Mouse (Mus musculus) layer of hippocampus, adult 9-11 months (tissue): ENCODE measurements around the gene Sppl3.

Experiments used
- DNase-seq: peaks from one replicate; pipeline ENCODE4 v3.0.0; 2022

Gene Sppl3

GRCm38 (mm10) chr5:115010577-115011216 lies at the start of gene Sppl3:
Gene Sppl3, plus strand, starts transcription at chr5:115011137.
- DNase-seq: peak; percentile 91

GRCm38 (mm10) chr5:114961590-114962360 lies 49.2 kb upstream of the Sppl3 start:
- no peak for DNase-seq

- DNase-seq: no peak
Observed at GRCm38 (mm10) chr5:114964315-114964966, 46.5 kb upstream of the Sppl3 start.

GRCm38 (mm10) chr5:114964967-114965898 lies 45.7 kb upstream of the Sppl3 start:
- no peak for DNase-seq

GRCm38 (mm10) chr5:114967523-114968268 lies 43.2 kb upstream of the Sppl3 start:
- no peak for DNase-seq

- no peak for DNase-seq
Observed at GRCm38 (mm10) chr5:114968651-114969050, 42.3 kb upstream of the Sppl3 start.

- DNase-seq: no peak
Observed at GRCm38 (mm10) chr5:114969064-114969463, 41.9 kb upstream of the Sppl3 start.

- DNase-seq: no peak
Observed at GRCm38 (mm10) chr5:114969609-114970215, 41.2 kb upstream of the Sppl3 start.

- no peak for DNase-seq
Observed at GRCm38 (mm10) chr5:114970824-114971227, 40.1 kb upstream of the Sppl3 start, which contains the start of gene Hnf1a. Gene Hnf1a, minus strand, starts transcription at chr5:114971094.

- DNase-seq: no peak
Observed at GRCm38 (mm10) chr5:114972201-114972600, 38.7 kb upstream of the Sppl3 start.

GRCm38 (mm10) chr5:114973131-114973530 lies 37.8 kb upstream of the Sppl3 start:
- DNase-seq: no peak

GRCm38 (mm10) chr5:114976935-114977334 lies 34.0 kb upstream of the Sppl3 start:
- no peak for DNase-seq

GRCm38 (mm10) chr5:114978473-114978872 lies 32.5 kb upstream of the Sppl3 start:
- no peak for DNase-seq

GRCm38 (mm10) chr5:114978888-114979249 lies 32.1 kb upstream of the Sppl3 start:
- DNase-seq: no peak

GRCm38 (mm10) chr5:114979250-114980121 lies 31.5 kb upstream of the Sppl3 start:
- DNase-seq: peak; percentile 49

GRCm38 (mm10) chr5:114980122-114980748 lies 30.7 kb upstream of the Sppl3 start:
- DNase-seq: no peak

- DNase-seq: no peak
Observed at GRCm38 (mm10) chr5:114982001-114982400, 28.9 kb upstream of the Sppl3 start.

- no peak for DNase-seq
Observed at GRCm38 (mm10) chr5:114985074-114985473, 25.9 kb upstream of the Sppl3 start.

- DNase-seq: no peak
Observed at GRCm38 (mm10) chr5:114996447-114996846, 14.5 kb upstream of the Sppl3 start.

- no peak for DNase-seq
Observed at GRCm38 (mm10) chr5:114997327-114997726, 13.6 kb upstream of the Sppl3 start.
